Mouse (Mus musculus) spleen, postnatal 14 days (tissue): Measurements from ENCODE around the gene Lhx8.

Experiments used
- DNase-seq, 2 experiments: peaks; one replicate each; pipeline ENCODE4 v3.0.0; 2021 to 2022; ENCODE audit warnings: low spot score in 2 of 2

Gene Lhx8

GRCm38 (mm10) chr3:154321921-154322574 lies 8.4 kb downstream of the Lhx8 start:
- DNase-seq = no peak

GRCm38 (mm10) chr3:154317651-154318248 lies 12.7 kb downstream of the Lhx8 start:
- DNase-seq = no peak

- no peak for DNase-seq
Measured at GRCm38 (mm10) chr3:154305163-154305884, 25.1 kb downstream of the Lhx8 start.

GRCm38 (mm10) chr3:154301102-154301501 lies 29.4 kb downstream of the Lhx8 start:
- no peak for DNase-seq

GRCm38 (mm10) chr3:154300006-154300405 lies 30.5 kb downstream of the Lhx8 start:
- DNase-seq = no peak

- no peak for DNase-seq
Measured at GRCm38 (mm10) chr3:154298490-154298889, 32.0 kb downstream of the Lhx8 start.

GRCm38 (mm10) chr3:154297499-154297898 lies 33.0 kb downstream of the Lhx8 start:
- DNase-seq = no peak

GRCm38 (mm10) chr3:154294924-154295834 lies 35.3 kb downstream of the Lhx8 start:
- DNase-seq = no peak

- DNase-seq = no peak
Measured at GRCm38 (mm10) chr3:154293839-154294490, 36.5 kb downstream of the Lhx8 start.

- no peak for DNase-seq
Measured at GRCm38 (mm10) chr3:154292126-154292525, 38.3 kb downstream of the Lhx8 start.

GRCm38 (mm10) chr3:154290351-154290750 lies 40.1 kb downstream of the Lhx8 start:
- DNase-seq = no peak

- DNase-seq = no peak
Measured at GRCm38 (mm10) chr3:154288429-154289069, 41.9 kb downstream of the Lhx8 start.

- no peak for DNase-seq
Measured at GRCm38 (mm10) chr3:154287217-154287616, 43.2 kb downstream of the Lhx8 start.

GRCm38 (mm10) chr3:154285351-154285750 lies 45.1 kb downstream of the Lhx8 start:
- DNase-seq = no peak

GRCm38 (mm10) chr3:154284260-154284659 lies 46.2 kb downstream of the Lhx8 start:
- no peak for DNase-seq

- no peak for DNase-seq
Measured at GRCm38 (mm10) chr3:154274681-154275080, 55.8 kb downstream of the Lhx8 start.

GRCm38 (mm10) chr3:154269757-154270366 lies 60.6 kb downstream of the Lhx8 start:
- peak; percentile 16 to 21 for DNase-seq

GRCm38 (mm10) chr3:154268313-154268712 lies 62.1 kb downstream of the Lhx8 start:
- DNase-seq = no peak

- no peak for DNase-seq
Measured at GRCm38 (mm10) chr3:154257312-154257711, 73.1 kb downstream of the Lhx8 start.
